Mouse (Mus musculus) kidney, postnatal 25 days (tissue): ENCODE measurements at regions not wholly inside any gene's neighbourhood (a gene's known extent, or its start where the extent isn't known, plus 50 kb on each side); places are given as distances from the start of the nearest gene placed in this dataset.

Experiments
- DNase-seq, 2 experiments: peaks; one replicate each; pipeline ENCODE4 v3.0.0; 2021; ENCODE audit warnings: mixed read lengths in 2 of 2

DNA sequence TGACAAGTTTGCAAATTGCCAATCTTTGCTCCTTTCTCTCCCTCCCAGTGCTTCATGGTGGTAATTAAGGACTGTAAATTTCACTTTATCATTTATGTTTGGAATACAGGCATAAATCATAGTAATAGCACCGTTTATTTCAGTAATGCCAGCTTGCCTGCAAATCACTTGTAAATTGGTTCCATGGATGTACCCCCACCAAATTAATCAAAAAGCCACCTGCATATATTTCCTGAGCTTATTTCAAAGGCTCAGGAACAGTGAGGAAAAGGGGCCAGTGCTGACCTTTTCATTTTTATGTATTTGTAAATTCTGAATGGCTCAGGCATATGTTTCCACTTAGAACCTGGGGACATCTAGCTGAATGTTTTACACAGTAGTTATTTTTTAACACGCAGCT lies 115.0 kb downstream of the D3Ertd751e start:
- no peak for DNase-seq

DNA sequence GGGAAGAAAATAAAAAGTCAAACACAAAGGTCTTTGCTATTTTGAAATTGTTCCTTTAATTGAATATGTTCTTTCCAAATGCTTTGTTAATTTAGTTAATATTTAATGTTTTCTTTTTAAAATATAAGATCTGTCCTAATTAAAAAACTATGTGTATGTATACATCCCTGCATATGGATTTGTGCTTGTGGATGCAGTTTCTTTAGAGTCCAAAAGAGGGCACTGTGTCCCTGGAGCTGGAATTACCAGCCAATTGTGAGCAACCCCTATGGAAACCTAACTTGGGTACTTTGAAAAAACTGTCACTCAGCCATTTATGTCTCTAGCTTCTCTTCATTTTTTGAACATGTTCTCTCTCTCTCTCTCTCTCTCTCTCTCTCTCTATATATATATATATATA lies 120.3 kb downstream of the D3Ertd751e start:
- no peak for DNase-seq

- DNase-seq, result no peak
Observed at GRCm38 (mm10) chr3:41908952-41909351, 166.5 kb downstream of the D3Ertd751e start.

DNA sequence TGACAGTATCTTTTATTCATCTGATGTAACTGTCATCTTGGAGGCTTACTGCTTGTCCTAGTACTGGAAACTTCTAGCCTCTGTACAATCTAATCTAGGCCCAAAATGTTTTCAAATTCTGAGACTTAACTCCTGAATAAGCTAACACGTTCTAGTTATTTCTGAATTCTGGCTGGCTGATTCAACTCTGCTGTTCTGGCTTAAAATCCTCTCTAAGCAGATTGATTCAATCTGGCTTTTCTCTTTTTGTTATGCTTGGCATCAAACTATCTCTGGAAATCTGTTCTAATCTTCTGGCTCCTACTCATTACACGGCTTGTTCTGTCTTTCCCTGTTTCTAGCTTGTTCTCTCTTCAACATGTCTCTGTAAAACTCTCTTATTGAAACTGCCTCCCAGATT lies 170.8 kb downstream of the D3Ertd751e start:
- DNase-seq, result no peak

GRCm38 (mm10) chr3:41939843-41940242 lies 197.4 kb downstream of the D3Ertd751e start:
- no peak for DNase-seq

DNA sequence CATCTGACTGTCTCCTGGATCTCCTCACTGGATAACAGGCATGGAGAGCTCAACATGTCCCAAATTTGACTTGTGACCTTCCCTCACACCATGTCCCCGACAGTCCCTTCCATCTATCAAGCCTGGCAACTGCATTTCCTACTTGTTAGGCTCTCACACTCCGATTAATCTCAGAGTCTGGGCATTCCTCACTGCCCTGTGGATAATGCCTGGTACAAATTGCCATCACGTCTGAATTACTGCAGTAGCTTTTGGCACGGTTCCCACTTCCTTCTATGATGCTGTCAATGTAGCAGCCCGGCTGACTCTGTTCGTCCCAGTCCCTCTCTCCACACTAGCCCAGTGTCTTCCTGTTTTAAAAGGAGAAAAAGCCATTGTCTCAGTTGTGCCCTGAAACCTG lies 200.6 kb downstream of the D3Ertd751e start:
- DNase-seq, result peak in 1 of 2 experiments; percentile 3

GRCm38 (mm10) chr3:41949404-41949803 lies 207.0 kb downstream of the D3Ertd751e start:
- DNase-seq, result no peak

DNA sequence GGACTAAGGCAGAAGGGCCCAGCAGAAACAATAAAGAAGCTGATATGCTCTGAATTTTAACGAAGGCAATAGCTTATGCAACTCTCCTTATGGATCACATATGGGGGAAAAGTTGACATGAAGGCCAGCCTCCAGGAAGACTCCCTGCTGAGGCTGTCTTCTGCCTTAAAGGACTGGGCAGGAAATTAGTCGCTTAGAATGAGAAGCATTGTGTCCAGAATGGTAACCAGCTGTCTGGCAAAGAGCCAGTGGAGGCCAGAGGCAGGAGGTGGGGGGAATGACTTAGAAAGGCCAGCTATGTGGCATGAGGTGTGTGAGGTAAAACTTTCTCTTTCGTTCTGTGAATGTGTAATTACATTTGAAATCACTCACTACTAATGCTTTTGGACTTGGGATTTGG lies 215.0 kb downstream of the D3Ertd751e start:
- DNase-seq, result no peak

DNA sequence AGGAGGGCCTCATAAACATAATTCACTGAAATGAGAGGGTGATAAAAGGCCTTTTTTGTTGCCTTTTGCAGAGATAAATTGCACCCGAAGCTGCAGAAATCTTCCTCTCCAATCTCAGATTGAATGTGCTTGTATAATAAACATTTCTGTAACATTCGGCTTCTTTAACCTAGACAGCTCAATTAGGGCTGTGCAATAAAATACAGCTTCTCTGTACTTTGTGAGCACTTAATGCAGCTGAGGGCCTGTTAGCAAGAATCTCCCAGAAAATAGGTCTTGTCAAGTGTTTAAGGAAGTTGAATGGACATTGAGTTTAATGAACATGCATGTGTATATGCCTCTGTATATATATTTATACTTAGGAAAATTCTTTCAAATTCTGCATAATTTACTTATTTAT lies 217.8 kb downstream of the D3Ertd751e start:
- no peak for DNase-seq

GRCm38 (mm10) chr3:41962923-41963322 lies 220.5 kb downstream of the D3Ertd751e start:
- DNase-seq, result no peak

- no peak for DNase-seq
Observed at GRCm38 (mm10) chr3:42006672-42007265, 264.4 kb downstream of the D3Ertd751e start.

- DNase-seq, result no peak
Observed at GRCm38 (mm10) chr3:42023187-42023586, 280.8 kb downstream of the D3Ertd751e start.

- DNase-seq, result no peak
Observed at GRCm38 (mm10) chr3:42039632-42040031, 297.2 kb downstream of the D3Ertd751e start.

DNA sequence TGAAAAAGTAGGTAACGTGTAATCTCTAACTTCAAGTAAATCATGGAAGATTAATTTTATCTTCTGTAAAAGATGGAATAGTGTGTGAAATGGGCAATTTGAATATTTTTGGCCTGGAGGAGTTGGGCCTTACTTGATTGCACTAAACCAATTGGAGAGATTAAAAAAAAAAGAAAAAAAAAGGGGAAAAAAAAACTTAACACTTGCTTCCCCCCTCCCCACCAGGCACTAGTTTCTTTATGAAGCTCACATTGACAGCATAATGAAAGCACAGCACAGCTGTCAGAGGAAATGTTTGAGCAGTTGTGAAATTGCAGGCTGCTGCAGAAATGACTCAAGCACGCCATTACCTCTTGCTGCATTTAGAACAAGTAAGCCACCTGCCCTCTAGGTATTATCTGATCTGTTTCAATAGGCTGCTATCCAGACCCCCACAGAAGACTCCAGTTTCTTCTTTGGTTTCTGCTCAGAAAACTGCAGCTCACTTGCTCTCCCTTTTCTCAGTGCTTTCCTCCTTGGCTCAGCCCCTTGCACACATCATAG lies 297.9 kb downstream of the D3Ertd751e start:
- DNase-seq, result no peak

DNA sequence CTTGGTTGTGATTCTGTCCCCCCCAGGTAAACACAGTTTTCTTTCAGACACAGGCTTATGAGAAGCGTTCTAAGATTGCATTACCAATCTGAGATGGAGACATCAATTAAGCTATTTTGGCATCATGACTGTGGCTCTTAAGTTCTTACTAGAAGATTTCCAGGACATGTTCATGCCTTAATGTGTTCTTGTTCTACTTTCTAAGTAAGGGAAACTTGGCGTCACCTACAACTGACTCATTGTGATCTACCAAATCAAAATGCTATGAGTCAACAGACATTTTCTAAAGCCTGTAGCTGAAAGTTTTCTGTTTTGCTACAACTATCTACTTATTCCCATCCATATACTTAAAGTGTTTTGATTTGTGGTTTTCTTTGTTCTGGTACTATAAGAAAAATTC lies 298.5 kb downstream of the D3Ertd751e start:
- no peak for DNase-seq

DNA sequence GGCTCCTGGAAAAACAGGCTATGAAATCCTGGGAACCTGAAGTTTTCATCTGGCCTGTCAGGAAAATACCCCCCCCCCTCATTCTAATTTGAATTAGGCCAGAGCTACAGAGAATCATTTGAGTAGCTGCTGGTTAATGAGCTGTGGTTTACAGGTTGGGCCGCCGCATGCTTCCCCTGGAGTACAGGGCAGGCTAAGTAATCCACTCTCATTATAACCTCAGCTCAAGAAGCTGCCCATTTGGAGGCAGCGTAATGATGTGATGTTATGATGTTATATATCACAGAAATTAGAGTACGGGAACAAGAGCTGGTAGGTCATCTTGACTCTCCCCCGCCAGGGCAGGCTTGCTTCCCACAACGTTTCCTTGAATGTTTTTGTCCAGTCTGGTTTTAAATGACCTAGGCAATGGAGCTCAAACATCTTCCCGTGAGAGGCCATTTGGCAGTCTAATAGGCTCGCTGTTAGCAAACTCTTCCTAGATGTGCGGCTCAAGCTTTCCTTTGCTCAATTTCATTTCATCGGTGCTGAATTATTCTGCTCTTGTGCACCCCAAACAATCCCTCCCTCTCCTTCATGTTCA lies 315.0 kb downstream of the D3Ertd751e start:
- DNase-seq, result no peak

GRCm38 (mm10) chr3:42065093-42065935 lies 322.9 kb downstream of the D3Ertd751e start:
- DNase-seq, result no peak

- no peak for DNase-seq
Observed at GRCm38 (mm10) chr3:42065962-42066361, 323.6 kb downstream of the D3Ertd751e start.

DNA sequence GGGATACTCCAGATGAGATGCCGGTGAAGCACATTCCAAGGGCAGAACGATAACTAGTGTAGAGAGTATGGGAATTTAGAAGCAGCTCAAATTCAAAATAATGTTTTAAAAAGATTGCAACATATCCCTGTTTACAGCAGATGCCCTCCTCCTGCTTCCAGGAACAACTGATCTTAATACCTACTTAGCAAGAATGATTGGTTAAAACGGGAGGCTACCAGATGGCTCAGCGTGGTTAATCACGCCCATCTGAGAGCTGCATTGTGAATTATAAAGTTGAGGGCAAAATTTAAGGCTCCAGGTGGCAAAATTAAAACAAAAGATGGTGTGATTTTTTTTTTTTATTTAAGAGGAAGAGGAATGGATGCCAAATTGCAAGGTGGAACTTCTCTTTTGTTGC lies 324.6 kb downstream of the D3Ertd751e start:
- DNase-seq, result no peak

- peak in 1 of 2 experiments; percentile 51 for DNase-seq
Observed at GRCm38 (mm10) chr3:42074532-42075287, 332.3 kb downstream of the D3Ertd751e start.

GRCm38 (mm10) chr3:42110976-42111847 lies 368.8 kb downstream of the D3Ertd751e start:
- peak; percentile 32 to 38 for DNase-seq
